Mouse (Mus musculus) small intestine, adult 2 months (tissue): Measurements from ENCODE around the gene Tshr.

Experiments
- CTCF ChIP-seq: fragments of 200-500 bp; IDR thresholded peaks from 2 replicates; pipeline ENCODE4 v1.5.1; 2012; ENCODE audit warnings: low read depth, mild to moderate bottlenecking, control low read depth, inconsistent platforms, low read length, moderate library complexity, mixed read lengths; ENCODE audit not compliant: insufficient replicate concordance, insufficient read length; ENCODE audit errors: extremely low read depth
- POLR2A ChIP-seq: fragments of 200-500 bp; IDR thresholded peaks from 2 replicates; pipeline ENCODE4 v1.6.1; 2012; ENCODE audit warnings: low read depth, mild to moderate bottlenecking, control low read depth, inconsistent platforms, low read length, moderate library complexity

GRCm38 (mm10) chr12:91587077-91587476, 202.7 kb downstream of the Tshr start:
- TF ChIP-seq CTCF: no peak
- TF ChIP-seq POLR2A: no peak
